In genomic region chr14:87463963-87464654, GRCm38 (mm10) we compare ENCODE assay signal across 8 mouse cellular contexts. TPM values are rescaled to one million over a fixed set of nuclear protein-coding genes. Genes with fewer than 3 reads are reported as not detected.
A peak's percentile ranks its signal among the peaks of the same experiment; 100 is the strongest.
DNase-seq lines count a peak whose midpoint lies in the region; ATAC-seq lines count a peak whose summit lies in the region.

No protein-coding gene starts in this region.

- no peak overlapping the region for H3K4me2 ChIP-seq in hindbrain, embryonic 13.5 days

- no peak overlapping the region for H3K4me3 ChIP-seq in hindbrain, embryonic 13.5 days

- no peak overlapping the region for H3K27ac ChIP-seq in hindbrain, embryonic 13.5 days

- no peaks in the 10 kb centered on the region for H3K27me3 ChIP-seq in hindbrain, embryonic 13.5 days

- H3K4me1 ChIP-seq in hindbrain, embryonic 13.5 days (replicated peaks): no peaks in the 10 kb centered on the region; the same call in 1 of the 2 replicates

- 18% methylated on average over 11 of the region's 11 CpGs for WGBS in hindbrain, embryonic 13.5 days

- peak; percentile 66 for DNase-seq in MN1 (ENCODE audit: low spot score)
- peak; percentile 46 for DNase-seq in c-Kit-positive CD71-negative TER-119-negative erythroid progenitor cells, embryonic 14.5 days (ENCODE audit: low read depth)
- DNase-seq in fibroblast of lung, adult 2 months (ENCODE audit: low read depth): peak; percentile 57
- DNase-seq in layer of hippocampus, adult 9-11 months: peak; percentile 67
- peak; percentile 73 for DNase-seq in lung, postnatal 25 days (ENCODE audit: low spot score)
- DNase-seq in right cerebral cortex, adult 18-20 months: peak; percentile 73
- DNase-seq in urinary bladder, postnatal 36 days (ENCODE audit: low spot score in 2 of 2): peak; percentile 46 to 63

- H3K9me3 ChIP-seq in hindbrain, embryonic 13.5 days: no peaks in the 10 kb centered on the region

- peak; percentile 59; the same call in 1 of the 2 replicates for ATAC-seq in hindbrain, embryonic 13.5 days (ENCODE audit: low FRiP score)

- no peaks in the 10 kb centered on the region for H3K36me3 ChIP-seq in hindbrain, embryonic 13.5 days

- no peak overlapping the region for H3K9ac ChIP-seq in hindbrain, embryonic 13.5 days

RNA-seq across cellular contexts. Expression of gene Tdrd3, which starts 47.7 kb away (rescaled TPM):
- polyA plus RNA-seq in hindbrain, embryonic 13.5 days (2015; fragmentation: Nextera tagmentation; extraction: Ambion mirVana): 42.1 and 45.4 TPM in 2 replicates
